Mouse (Mus musculus): ENCODE results near the gene Bid. TPM values are rescaled to one million over a fixed set of nuclear protein-coding genes. Genes with fewer than 3 reads are reported as not detected.

Bid gene
- polyA plus RNA-seq (2012; rRNA removed): 23.3 and 23.6 TPM in 2 replicates

GRCm38 (mm10) chr6:120916074-120916971, at the start of gene Bid:
Bid (minus strand) TSS chr6:120916853.
- DNase-seq (ENCODE audit: low read depth): peak; percentile 86
- peak; percentile 45; the same call in 1 of the 2 replicates for TF ChIP-seq POLR2A (IDR thresholded peaks at IDR 0.05; ENCODE audit: borderline replicate concordance, extremely low read depth, insufficient read depth, insufficient read length, poor library complexity, severe bottlenecking)
- no peak for TF ChIP-seq CTCF (IDR thresholded peaks at IDR 0.05; ENCODE audit: borderline replicate concordance, extremely low read depth, insufficient read depth, insufficient read length)

- no peak for DNase-seq (ENCODE audit: low read depth)
- TF ChIP-seq POLR2A (IDR thresholded peaks at IDR 0.05; ENCODE audit: borderline replicate concordance, extremely low read depth, insufficient read depth, insufficient read length, poor library complexity, severe bottlenecking): no peak
- TF ChIP-seq CTCF (IDR thresholded peaks at IDR 0.05; ENCODE audit: borderline replicate concordance, extremely low read depth, insufficient read depth, insufficient read length): no peak
Observed at GRCm38 (mm10) chr6:120965814-120966213, 49.2 kb upstream of the Bid start.

- TF ChIP-seq POLR2A (IDR thresholded peaks at IDR 0.05; ENCODE audit: borderline replicate concordance, extremely low read depth, insufficient read depth, insufficient read length, poor library complexity, severe bottlenecking) (no peak), CTCF (IDR thresholded peaks at IDR 0.05; ENCODE audit: borderline replicate concordance, extremely low read depth, insufficient read depth, insufficient read length) (no peak)
- no peak for DNase-seq (ENCODE audit: low read depth)
Observed at GRCm38 (mm10) chr6:120964179-120964578, 47.5 kb upstream of the Bid start.

- DNase-seq (ENCODE audit: low read depth): no peak
- TF ChIP-seq CTCF (IDR thresholded peaks at IDR 0.05; ENCODE audit: borderline replicate concordance, extremely low read depth, insufficient read depth, insufficient read length) (no peak), POLR2A (IDR thresholded peaks at IDR 0.05; ENCODE audit: borderline replicate concordance, extremely low read depth, insufficient read depth, insufficient read length, poor library complexity, severe bottlenecking) (no peak)
Observed at GRCm38 (mm10) chr6:120960338-120961030, 43.8 kb upstream of the Bid start.

GRCm38 (mm10) chr6:120957331-120957730, 40.7 kb upstream of the Bid start:
- DNase-seq (ENCODE audit: low read depth): no peak
- TF ChIP-seq CTCF (IDR thresholded peaks at IDR 0.05; ENCODE audit: borderline replicate concordance, extremely low read depth, insufficient read depth, insufficient read length): no peak
- TF ChIP-seq POLR2A (IDR thresholded peaks at IDR 0.05; ENCODE audit: borderline replicate concordance, extremely low read depth, insufficient read depth, insufficient read length, poor library complexity, severe bottlenecking): no peak

GRCm38 (mm10) chr6:120956259-120957161, 39.9 kb upstream of the Bid start:
- no peak for TF ChIP-seq POLR2A (IDR thresholded peaks at IDR 0.05; ENCODE audit: borderline replicate concordance, extremely low read depth, insufficient read depth, insufficient read length, poor library complexity, severe bottlenecking)
- no peak for TF ChIP-seq CTCF (IDR thresholded peaks at IDR 0.05; ENCODE audit: borderline replicate concordance, extremely low read depth, insufficient read depth, insufficient read length)
- DNase-seq (ENCODE audit: low read depth): no peak

GRCm38 (mm10) chr6:120955215-120955614, 38.6 kb upstream of the Bid start:
- TF ChIP-seq POLR2A (IDR thresholded peaks at IDR 0.05; ENCODE audit: borderline replicate concordance, extremely low read depth, insufficient read depth, insufficient read length, poor library complexity, severe bottlenecking): no peak
- no peak for TF ChIP-seq CTCF (IDR thresholded peaks at IDR 0.05; ENCODE audit: borderline replicate concordance, extremely low read depth, insufficient read depth, insufficient read length)

GRCm38 (mm10) chr6:120954241-120954640, 37.6 kb upstream of the Bid start:
- DNase-seq (ENCODE audit: low read depth): no peak
- TF ChIP-seq POLR2A (IDR thresholded peaks at IDR 0.05; ENCODE audit: borderline replicate concordance, extremely low read depth, insufficient read depth, insufficient read length, poor library complexity, severe bottlenecking) (no peak), CTCF (IDR thresholded peaks at IDR 0.05; ENCODE audit: borderline replicate concordance, extremely low read depth, insufficient read depth, insufficient read length) (no peak)

More at GRCm38 (mm10) chr6:120955215-120955614, 38.6 kb upstream of the Bid start:
- DNase-seq (ENCODE audit: low read depth): no peak

GRCm38 (mm10) chr6:120952475-120952874, 35.8 kb upstream of the Bid start:
- TF ChIP-seq POLR2A (IDR thresholded peaks at IDR 0.05; ENCODE audit: borderline replicate concordance, extremely low read depth, insufficient read depth, insufficient read length, poor library complexity, severe bottlenecking) (no peak), CTCF (IDR thresholded peaks at IDR 0.05; ENCODE audit: borderline replicate concordance, extremely low read depth, insufficient read depth, insufficient read length) (no peak)

GRCm38 (mm10) chr6:120951311-120951710, 34.7 kb upstream of the Bid start:
- no peak for TF ChIP-seq CTCF (IDR thresholded peaks at IDR 0.05; ENCODE audit: borderline replicate concordance, extremely low read depth, insufficient read depth, insufficient read length)
- TF ChIP-seq POLR2A (IDR thresholded peaks at IDR 0.05; ENCODE audit: borderline replicate concordance, extremely low read depth, insufficient read depth, insufficient read length, poor library complexity, severe bottlenecking): no peak
- DNase-seq (ENCODE audit: low read depth): no peak

More at GRCm38 (mm10) chr6:120952475-120952874, 35.8 kb upstream of the Bid start:
- DNase-seq (ENCODE audit: low read depth): no peak
